Mouse (Mus musculus) left cerebral cortex, adult 2 months (tissue): ENCODE measurements at regions not wholly inside any gene's neighbourhood (a gene's known extent, or its start where the extent isn't known, plus 50 kb on each side); places are given as distances from the start of the nearest gene placed in this dataset.
"Not testable (repeated sequence)": the region's sequence is repeated elsewhere in the genome, so short reads cannot be mapped to it uniquely, and the experiment has no call there.

Source experiments
- DNase-seq, 2 experiments: peaks; one replicate each; pipeline ENCODE4 v3.0.0; 2021 to 2022; ENCODE audit warnings: low spot score in 2 of 2, mixed read lengths in 1 of 2; ENCODE audit errors: extremely low spot score in 1 of 2
- H3K27ac ChIP-seq: fragments of 200-600 bp; 2 replicates; pipeline ENCODE4 v1.8.1; 2022
- H3K4me3 ChIP-seq: fragments of 200-600 bp; 2 replicates; pipeline ENCODE4 v1.8.1; 2022
- CTCF ChIP-seq: fragments of 200-600 bp; IDR thresholded peaks from 2 replicates; pipeline ENCODE4 v1.8.1; 2022; ENCODE audit warnings: antibody characterized with exemption, mild to moderate bottlenecking, moderate library complexity
- intact Hi-C: fragments of 180-260 bp; cut with DNase I; formaldehyde crosslinking; loops from one replicate; pipeline ENCODE4 v1.15.1; 2025

DNA sequence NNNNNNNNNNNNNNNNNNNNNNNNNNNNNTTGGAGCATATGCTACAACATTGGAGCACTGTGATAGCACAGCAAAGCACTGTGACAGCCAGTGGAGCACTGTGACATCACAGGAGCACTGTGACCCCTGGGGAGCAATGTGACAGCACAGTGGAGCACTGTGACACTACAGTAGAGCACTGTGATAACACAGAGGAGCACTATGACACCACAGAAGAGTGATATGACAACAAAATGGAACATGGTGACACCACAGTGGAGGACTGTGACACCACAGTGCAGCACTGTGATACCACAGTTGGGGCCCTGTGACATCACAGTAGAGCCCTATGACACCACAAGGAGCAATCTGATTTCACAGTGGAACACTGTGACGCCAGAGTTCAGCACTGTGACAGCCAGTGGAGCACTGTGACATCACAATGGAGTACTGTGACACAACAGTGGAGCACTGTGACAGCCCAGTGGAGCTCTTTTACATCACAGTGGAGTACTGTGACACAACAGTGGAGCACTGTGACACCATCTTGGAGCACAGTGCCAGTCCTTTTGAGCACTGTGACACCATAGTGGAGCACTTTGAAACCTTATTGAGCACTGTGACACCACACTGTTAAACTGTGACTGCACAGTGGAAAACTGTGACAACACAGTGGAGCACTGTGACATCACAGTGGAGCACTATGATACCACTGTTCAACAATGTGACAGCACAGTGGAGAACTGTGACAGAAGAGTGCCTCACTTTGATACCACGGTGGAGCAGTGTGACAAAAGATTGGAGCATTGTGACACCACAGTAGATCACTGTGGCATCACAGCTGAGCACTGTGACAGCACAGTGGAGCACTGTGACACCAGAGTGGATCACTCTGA, 116.9 kb upstream of the Vmn1r2 start:
- no peak for TF ChIP-seq CTCF
- peak in 1 of 2 experiments; percentile 4 for DNase-seq
- Histone ChIP-seq H3K27ac (no peak overlapping the region), H3K4me3 (no peak overlapping the region)
- intact Hi-C loops: no loop called here

DNA sequence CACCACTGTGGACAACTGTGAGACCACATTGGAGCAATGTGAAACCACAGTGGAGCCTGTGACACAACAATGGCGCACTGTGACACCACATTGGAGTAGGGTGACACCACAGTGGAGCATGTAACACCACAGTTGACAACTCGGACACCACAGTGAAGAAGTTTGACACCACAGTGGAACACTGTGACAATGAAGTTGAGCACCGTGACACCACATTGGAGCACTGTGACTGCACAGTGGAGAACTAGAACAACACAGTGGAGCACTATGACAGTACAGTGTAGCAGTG, 116.3 kb upstream of the Vmn1r2 start:
- no peak for DNase-seq
- Histone ChIP-seq H3K4me3 (no peak overlapping the region), H3K27ac (no peak overlapping the region)
- no peak for TF ChIP-seq CTCF
- intact Hi-C loops: no loop called here

DNA sequence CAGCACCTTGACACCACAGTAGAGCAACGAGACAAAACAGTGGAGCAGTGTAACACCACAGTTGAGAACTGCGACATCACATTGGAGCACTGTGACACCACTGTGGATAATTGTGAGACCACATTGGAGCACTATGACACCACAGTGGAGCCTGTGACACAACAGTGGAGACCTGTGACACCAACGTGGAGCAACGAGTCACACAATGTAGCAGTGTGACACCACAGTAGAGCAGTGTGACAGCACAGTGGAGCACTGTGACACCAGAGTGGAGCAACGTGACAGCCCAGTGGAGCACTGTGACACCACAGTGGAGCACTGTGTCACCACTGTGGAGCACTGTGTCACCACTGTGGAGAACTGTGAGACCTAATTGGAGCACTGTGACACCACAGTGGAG, 115.9 kb upstream of the Vmn1r2 start:
- intact Hi-C loops: no loop called here
- peak in 1 of 2 experiments; percentile 3 for DNase-seq
- no peak overlapping the region for H3K4me3 ChIP-seq
- no peak overlapping the region for H3K27ac ChIP-seq
- TF ChIP-seq CTCF: no peak

DNA sequence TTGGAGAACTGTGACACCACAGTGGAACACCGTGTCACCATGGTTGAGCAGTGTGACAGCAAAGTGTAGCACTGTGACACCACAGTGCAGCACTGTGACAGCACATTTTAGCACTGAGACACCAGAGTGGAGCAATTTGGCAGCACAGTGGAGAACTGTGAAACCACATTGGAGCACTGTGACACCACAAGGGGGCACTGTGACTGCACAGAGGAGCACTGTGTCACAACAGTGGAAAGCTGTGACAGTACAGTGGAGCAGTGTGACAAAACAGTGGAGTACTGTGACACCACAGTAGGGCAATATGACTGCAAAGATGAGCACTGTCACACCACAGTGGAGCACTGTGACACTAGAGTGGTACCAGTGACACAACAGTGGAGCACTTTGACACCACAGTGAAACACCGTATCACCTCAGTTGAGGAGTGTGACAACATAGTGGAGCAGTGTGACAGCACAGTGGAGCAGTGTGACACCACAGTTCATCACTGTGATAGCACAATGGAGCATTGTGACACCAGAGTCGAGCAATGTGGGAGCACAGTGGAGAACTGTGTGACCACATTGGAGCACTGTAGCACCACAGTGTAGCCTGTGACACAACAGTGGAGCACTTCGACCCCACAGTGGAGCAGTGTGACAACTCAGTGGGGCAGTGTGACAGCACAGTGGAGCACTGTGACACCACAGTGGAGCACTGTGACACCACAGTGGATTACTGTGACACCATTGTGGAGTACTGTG, 114.6 kb upstream of the Vmn1r2 start:
- no peak; the same call in 1 of the 2 replicates for TF ChIP-seq CTCF
- H3K4me3 ChIP-seq: no peak overlapping the region
- intact Hi-C loops: no loop called here
- no peak overlapping the region for H3K27ac ChIP-seq
- peak in 1 of 2 experiments; percentile 4 for DNase-seq

DNA sequence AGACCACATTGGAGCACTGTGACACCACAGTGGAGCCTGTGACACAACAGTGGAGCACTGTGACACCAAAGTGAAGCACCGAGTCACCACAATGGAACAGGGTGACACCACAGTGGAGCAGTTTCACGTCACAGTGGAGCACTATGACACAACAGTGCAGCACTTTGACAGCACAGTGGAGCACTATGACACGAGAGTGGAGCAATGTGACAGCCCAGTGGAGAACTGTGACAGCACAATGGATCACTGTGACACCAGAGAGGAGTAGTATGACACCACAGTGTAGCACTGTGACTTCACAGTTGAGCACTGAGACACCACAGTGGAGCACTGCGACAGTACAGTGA, 114.1 kb upstream of the Vmn1r2 start:
- Histone ChIP-seq H3K27ac (no peak overlapping the region), H3K4me3 (no peak overlapping the region)
- TF ChIP-seq CTCF: no peak
- intact Hi-C loops: no loop called here
- DNase-seq: peak in 1 of 2 experiments; percentile 8

DNA sequence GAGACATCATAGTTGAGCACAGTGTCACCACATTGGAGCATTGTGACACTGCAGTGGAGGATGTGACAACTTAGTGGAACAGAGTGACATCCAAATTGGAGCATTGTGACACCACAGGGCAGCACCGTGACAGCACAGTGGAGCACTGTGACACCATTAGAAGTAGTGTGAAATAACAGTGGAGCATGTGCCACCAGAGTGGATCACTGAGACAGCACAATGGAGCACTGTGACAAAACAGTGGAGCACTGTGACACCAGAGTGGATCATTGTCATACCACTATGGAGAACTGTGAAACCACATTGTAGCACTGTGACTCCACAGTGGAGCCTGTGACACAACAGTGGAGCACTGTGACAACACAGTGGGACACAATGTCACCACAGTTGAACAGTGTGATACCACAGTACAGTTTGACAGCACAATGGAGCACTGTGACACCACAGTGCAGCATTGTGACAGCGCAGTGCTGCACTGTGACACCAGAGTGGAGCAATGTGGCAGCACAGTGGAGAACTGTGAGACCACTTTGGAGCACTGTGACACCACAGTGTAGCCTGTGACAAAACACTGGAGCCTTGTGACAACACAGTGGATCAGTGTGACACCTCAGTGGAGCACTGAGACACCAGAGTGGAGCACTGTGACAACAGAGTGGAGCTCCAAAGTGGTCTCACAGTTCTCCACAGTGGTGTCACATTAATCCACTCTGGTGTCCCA, 113.5 kb upstream of the Vmn1r2 start:
- intact Hi-C loops: no loop called here
- no peak overlapping the region for H3K4me3 ChIP-seq
- TF ChIP-seq CTCF: no peak
- H3K27ac ChIP-seq: no peak overlapping the region
- peak in 1 of 2 experiments; percentile 4 for DNase-seq

DNA sequence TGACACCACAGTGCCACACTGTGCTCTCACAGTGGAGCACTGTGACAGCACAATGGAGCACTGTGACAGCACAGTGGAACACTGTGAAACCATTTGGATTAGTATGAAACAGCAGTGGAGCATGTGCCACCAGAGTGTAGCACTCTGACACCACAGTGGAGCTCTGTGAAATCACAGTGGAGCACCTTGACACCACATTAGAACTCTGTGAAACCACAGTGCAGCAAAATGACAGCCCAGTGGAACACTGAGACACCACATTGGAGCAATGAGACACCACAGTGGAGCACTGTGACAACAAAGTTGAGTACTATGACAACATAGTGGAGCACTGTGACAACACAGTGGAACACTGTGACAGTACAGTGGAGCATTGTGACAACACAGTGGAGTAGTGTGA, 112.2 kb upstream of the Vmn1r2 start:
- TF ChIP-seq CTCF: no peak
- H3K27ac ChIP-seq: no peak overlapping the region
- intact Hi-C loops: no loop called here
- no peak overlapping the region for H3K4me3 ChIP-seq
- no peak for DNase-seq

DNA sequence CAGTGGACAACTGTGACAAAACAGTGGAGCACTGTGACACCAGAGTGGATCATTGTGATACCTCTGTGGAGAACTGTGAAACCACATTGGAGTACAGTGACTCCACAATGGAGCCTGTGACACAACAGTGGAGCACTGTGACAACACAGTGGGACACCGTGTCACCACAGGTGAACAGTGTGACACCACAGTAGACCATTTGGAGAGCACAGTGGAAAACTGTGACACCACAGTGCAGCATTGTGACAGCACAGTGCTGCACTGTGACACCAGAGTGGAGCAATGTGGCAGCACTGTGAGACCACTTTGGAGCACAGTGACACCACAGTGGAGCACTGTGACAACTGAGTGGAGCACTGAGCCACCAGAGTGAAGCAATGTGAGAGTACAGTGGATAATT, 111.7 kb upstream of the Vmn1r2 start:
- H3K27ac ChIP-seq: no peak overlapping the region
- H3K4me3 ChIP-seq: no peak overlapping the region
- TF ChIP-seq CTCF: no peak
- intact Hi-C loops: no loop called here
- DNase-seq: no peak

DNA sequence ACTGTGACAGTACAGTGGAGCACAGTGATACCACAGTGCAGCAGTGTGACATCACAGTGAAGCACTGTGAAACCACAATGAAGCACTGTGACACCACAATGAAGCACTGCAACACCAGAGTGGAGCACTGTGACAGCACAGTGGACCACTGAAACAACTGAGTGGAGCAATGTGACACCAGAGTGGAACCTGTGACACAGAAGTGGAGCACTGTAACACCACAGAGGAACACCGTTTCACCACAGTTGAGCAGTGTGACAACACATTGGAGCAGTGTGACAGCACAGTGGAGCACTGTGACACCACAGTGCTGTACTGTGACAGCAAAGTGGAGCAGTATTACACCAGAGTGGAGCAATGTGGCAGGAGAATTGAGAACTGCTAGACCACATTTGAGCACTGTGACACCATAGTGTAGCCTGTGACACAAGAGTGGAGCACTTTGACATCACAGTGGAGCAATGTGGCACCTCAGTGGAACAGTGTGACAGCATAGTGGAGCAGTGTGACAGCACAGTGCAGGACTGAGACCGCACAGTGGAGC, 107.5 kb upstream of the Vmn1r2 start:
- Histone ChIP-seq H3K4me3 (no peak overlapping the region), H3K27ac (no peak overlapping the region)
- DNase-seq: no peak
- TF ChIP-seq CTCF: no peak
- intact Hi-C loops: no loop called here

DNA sequence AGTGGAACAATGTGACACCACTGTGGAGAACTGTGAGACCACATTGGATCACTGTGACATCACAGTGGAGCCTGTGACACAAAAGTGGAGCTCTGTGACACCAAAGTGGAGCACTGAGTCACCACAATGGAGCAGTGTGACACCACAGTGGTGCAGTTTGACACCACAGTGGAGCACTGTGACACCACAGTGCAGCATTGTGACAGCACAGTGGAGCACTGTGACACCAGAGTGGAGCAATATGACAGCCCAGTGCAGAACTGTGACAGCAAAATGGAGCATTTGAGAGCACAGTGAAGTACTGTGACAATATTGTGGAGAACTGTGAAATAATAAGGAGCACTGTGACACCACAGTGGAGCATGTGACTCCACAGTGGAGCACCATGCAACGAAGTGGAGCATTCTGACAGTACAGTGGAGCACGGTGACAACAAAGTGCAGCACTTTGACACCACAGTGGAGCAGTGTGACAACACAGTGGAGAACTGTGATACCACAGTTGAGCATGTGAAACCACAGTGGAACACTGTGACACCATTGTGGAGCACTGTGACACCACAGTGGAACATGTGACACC, 105.0 kb upstream of the Vmn1r2 start:
- TF ChIP-seq CTCF: no peak
- H3K4me3 ChIP-seq: no peak overlapping the region
- intact Hi-C loops: no loop called here
- peak in 1 of 2 experiments; percentile 4 for DNase-seq
- H3K27ac ChIP-seq: no peak overlapping the region

DNA sequence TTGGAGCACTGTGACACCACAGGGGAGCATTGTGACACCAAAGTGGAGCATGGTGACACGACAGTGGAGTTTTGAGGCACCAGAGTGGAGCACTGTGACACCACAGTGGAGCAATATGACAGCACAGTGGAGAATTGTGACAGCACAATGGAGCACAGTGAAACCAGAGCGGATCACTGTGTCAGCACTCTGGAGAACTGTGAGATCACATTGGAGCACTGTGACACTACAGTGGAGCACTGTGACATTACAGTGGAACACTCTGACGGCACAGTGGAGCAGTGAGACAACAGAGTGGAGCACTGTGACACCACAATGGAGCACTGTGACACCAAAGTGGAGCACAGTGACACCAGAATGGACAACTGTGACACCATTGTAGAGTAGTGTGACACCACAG, 103.2 kb upstream of the Vmn1r2 start:
- no peak for DNase-seq
- intact Hi-C loops: no loop called here
- TF ChIP-seq CTCF: no peak
- no peak overlapping the region for H3K27ac ChIP-seq
- H3K4me3 ChIP-seq: no peak overlapping the region

DNA sequence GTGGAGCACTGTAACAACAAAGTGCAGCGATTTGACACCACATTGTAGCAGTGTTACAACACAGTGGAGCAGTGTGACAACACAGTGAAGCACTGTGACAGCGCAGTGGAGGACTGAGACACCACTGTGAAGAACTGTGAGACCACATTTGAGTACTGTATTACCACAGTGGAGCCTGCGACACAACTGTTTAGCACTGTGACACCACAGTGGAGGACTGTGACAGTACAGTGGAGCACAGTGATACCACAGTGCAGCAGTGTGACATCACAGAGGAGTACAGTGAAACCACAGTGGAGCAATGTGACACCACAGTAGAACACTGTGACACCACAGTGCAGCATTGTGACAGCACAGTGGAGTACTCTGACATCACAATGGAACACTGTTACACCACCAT, 102.5 kb upstream of the Vmn1r2 start:
- no peak overlapping the region for H3K27ac ChIP-seq
- no peak for TF ChIP-seq CTCF
- intact Hi-C loops: no loop called here
- DNase-seq: no peak
- H3K4me3 ChIP-seq: no peak overlapping the region

DNA sequence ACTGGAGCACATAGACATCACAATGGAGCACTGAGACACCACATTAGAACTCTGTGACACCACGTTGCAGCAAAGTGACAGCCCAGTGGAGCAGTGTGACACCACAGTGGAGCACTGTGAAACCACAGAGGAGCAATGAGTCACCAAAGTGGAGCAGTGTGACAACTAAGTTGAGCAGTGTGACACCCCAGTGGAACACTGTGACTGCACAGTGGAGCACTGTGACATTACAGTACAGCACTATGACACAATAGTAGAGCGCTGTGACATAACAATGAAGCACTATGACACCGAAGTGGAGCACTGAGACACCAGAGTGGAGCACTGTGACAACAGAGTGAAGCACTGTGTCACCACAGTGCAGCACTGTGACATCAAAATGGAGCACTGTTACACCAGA, 101.8 kb upstream of the Vmn1r2 start:
- DNase-seq, H3K4me3 ChIP-seq, intact Hi-C loops, H3K27ac ChIP-seq: not testable (repeated sequence)
